Comparison of ENCODE assay signal across 23 mouse cellular contexts in genomic region chr8:12955880-12956279, GRCm38 (mm10).
DNase-seq lines count a peak whose midpoint lies in the region; ATAC-seq and TF ChIP-seq lines count a peak whose summit lies in the region.
"Had no signal": no experiment of that assay in that cellular context is flagged by ENCODE, and none has a peak within 500 bp of the region (broad histone marks: within the 10 kb centered on the region; RNA-seq: fewer than 3 reads in every experiment).

No protein-coding gene starts in this region.

- peaks cover 81% of the 10 kb centered on the region for H3K4me1 ChIP-seq in embryonic facial prominence, embryonic 10.5 days
- H3K4me1 ChIP-seq: embryonic facial prominence, embryonic 15.5 days had no signal

- WGBS in embryonic facial prominence, embryonic 10.5 days, result 90% methylated on average over 4 of the region's 4 CpGs

- peaks cover 10% of the 10 kb centered on the region; the same call in 1 of the 2 replicates for H3K36me3 ChIP-seq in embryonic facial prominence, embryonic 10.5 days (replicated peaks)
- H3K36me3 ChIP-seq: embryonic facial prominence, embryonic 15.5 days had no signal

- H3K4me3 ChIP-seq in layer of hippocampus, adult 2 months, result no peak overlapping the region
- no peak overlapping the region for H3K4me3 ChIP-seq in embryonic facial prominence, embryonic 10.5 days
- H3K4me3 ChIP-seq: embryonic facial prominence, embryonic 12.5 days; embryonic facial prominence, embryonic 15.5 days had no signal

- ATAC-seq in megakaryocyte, adult 5-6 weeks (ENCODE audit: poor library complexity, severe bottlenecking), result peak; percentile 90
- ATAC-seq in monocyte, adult 5-6 weeks (replicated peaks; ENCODE audit: insufficient number of reproducible peaks, low FRiP score, low TSS enrichment, poor library complexity, severe bottlenecking), result 0 out of 2 replicates have a peak, but pooled peaks have one; percentile 13
- no peak for ATAC-seq in megakaryocyte-erythroid progenitor cell, adult 5-6 weeks (replicated peaks; ENCODE audit: low FRiP score, low TSS enrichment, poor library complexity, severe bottlenecking)
- ATAC-seq: CD4-positive, CD25-positive, alpha-beta regulatory T cell, adult 4 months; forebrain, embryonic 14.5 days; forebrain, postnatal 0 days; hindbrain, postnatal 0 days; inflammation-experienced regulatory T-cells, adult 6 months; intestine, embryonic 16.5 days had no signal

- no peak for DNase-seq in layer of hippocampus, adult 2 months (ENCODE audit: low spot score in 2 of 2)
- DNase-seq in layer of hippocampus, postnatal 14 days (ENCODE audit: low spot score in 2 of 2), result no peak
- DNase-seq in embryonic facial prominence, embryonic 10.5 days (ENCODE audit: low spot score), result no peak
- no peak for DNase-seq in embryo, embryonic 11 days
- no peak for DNase-seq in right cerebral cortex, adult 2 months (ENCODE audit: low spot score in 2 of 2)
- DNase-seq: adrenal gland, adult 2 months; adrenal gland, postnatal 14 days; cerebellum, adult 18-20 months; cerebellum, adult 9-10 months; cerebellum, postnatal 14 days; forebrain, postnatal 0 days; gastrocnemius, postnatal 25 days had no signal

- H3K9me3 ChIP-seq in embryonic facial prominence, embryonic 10.5 days, result no peaks in the 10 kb centered on the region
- H3K9me3 ChIP-seq: embryonic facial prominence, embryonic 12.5 days; embryonic facial prominence, embryonic 15.5 days had no signal

- no peak overlapping the region for H3K27ac ChIP-seq in layer of hippocampus, adult 2 months
- H3K27ac ChIP-seq in embryonic facial prominence, embryonic 10.5 days (replicated peaks), result 0 out of 2 replicates have a peak overlapping the region, but pooled peaks have one; percentile 10
- H3K27ac ChIP-seq: embryonic facial prominence, embryonic 12.5 days; embryonic facial prominence, embryonic 15.5 days; hindbrain, embryonic 14.5 days; hindbrain, postnatal 0 days had no signal

- no peaks in the 10 kb centered on the region for H3K27me3 ChIP-seq in embryonic facial prominence, embryonic 10.5 days (replicated peaks; ENCODE audit: low read depth, poor library complexity, severe bottlenecking)
- H3K27me3 ChIP-seq: embryonic facial prominence, embryonic 12.5 days; embryonic facial prominence, embryonic 15.5 days had no signal

- TF ChIP-seq CTCF in layer of hippocampus, adult 2 months (conservative IDR thresholded peaks at IDR 0.05), result 0 out of 2 replicates have a peak, but pooled peaks have one; percentile 16
